Mouse (Mus musculus) cerebellum, adult 2 months (tissue): ENCODE results near the gene Mthfd2.

Source experiments
- CTCF ChIP-seq: fragments of 200-500 bp; IDR thresholded peaks from 2 replicates; pipeline ENCODE4 v1.5.1; 2011; ENCODE audit warnings: low read depth, mild to moderate bottlenecking, control low read depth, low read length, moderate library complexity, borderline replicate concordance; ENCODE audit not compliant: insufficient read depth
- POLR2A ChIP-seq: fragments of 200-500 bp; IDR thresholded peaks from 2 replicates; pipeline ENCODE4 v1.6.1; 2011; ENCODE audit warnings: low read length, control low read depth, borderline replicate concordance; ENCODE audit not compliant: insufficient read depth

GRCm38 (mm10) chr6:83361523-83362248 lies 36.0 kb upstream of the Mthfd2 start:
- TF ChIP-seq POLR2A (no peak), CTCF (no peak)
